Mouse (Mus musculus): ENCODE data around the gene Trmt10b.

The Trmt10b gene

GRCm38 (mm10) chr4:45341226-45341625 is 44.3 kb downstream of the Trmt10b start:
- in situ Hi-C loops (cut with MboI; ENCODE audit: low sequenced_read_pairs): no loop called here

GRCm38 (mm10) chr4:45341669-45342249 is 44.8 kb downstream of the Trmt10b start, which contains the start of gene Dcaf10:
Dcaf10 (plus strand) TSS chr4:45342101.
- in situ Hi-C loops (cut with MboI; ENCODE audit: low sequenced_read_pairs): no loop called here

- in situ Hi-C loops (cut with MboI; ENCODE audit: low sequenced_read_pairs): no loop called here
These were observed 45.6 kb downstream of the Trmt10b start, which contains the start of gene Exosc3 for GRCm38 (mm10) chr4:45342286-45343155. Exosc3 (minus strand) TSS chr4:45342732.

GRCm38 (mm10) chr4:45356653-45357052 is 59.7 kb downstream of the Trmt10b start:
- in situ Hi-C loops (cut with MboI; ENCODE audit: low sequenced_read_pairs): no loop called here

Measured in CH12F3 (cell line).